Mouse (Mus musculus): ENCODE data around the gene Gtf3c5. TPM values are rescaled to one million over a fixed set of nuclear protein-coding genes. Genes with fewer than 3 reads are reported as not detected.

Gtf3c5 gene
- polyA plus RNA-seq, 1 experiment: 2.1 TPM

DNA sequence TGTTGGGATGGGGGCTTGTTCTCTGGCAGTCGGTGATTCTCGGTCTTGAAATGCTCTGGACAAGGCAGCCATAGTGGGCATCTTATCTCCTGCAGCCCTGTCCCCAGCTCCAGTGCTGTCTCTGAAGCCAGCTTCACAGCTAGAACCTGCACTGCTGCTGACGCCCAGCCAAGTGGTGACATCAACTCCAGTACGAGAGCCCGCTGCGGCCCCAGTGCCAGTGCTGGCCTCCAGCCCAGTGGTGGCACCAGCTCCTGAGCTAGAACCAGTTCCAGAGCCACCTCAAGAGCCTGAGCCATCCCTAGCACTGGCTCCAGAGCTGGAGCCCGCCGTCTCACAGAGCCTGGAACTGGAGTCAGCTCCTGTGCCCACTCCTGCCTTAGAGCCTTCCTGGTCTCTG is 39.7 kb downstream of the Gtf3c5 start:
- Histone ChIP-seq H3K36me3 (ENCODE audit: control insufficient read depth) (no peaks in the 10 kb centered on the region; the same call in 1 of the 2 replicates), H3K4me1 (ENCODE audit: control insufficient read depth) (no peaks in the 10 kb centered on the region), H3K4me3 (replicated peaks) (no peak overlapping the region), H3K27me3 (ENCODE audit: control insufficient read depth) (no peaks in the 10 kb centered on the region), H3K9me3 (ENCODE audit: control insufficient read depth, low read length) (no peaks in the 10 kb centered on the region)
- no peak for TF ChIP-seq TAL1 (IDR thresholded peaks at IDR 0.05; ENCODE audit: low read length)
- no peak for TF ChIP-seq GATA1 (IDR thresholded peaks at IDR 0.05; ENCODE audit: low read length)

DNA sequence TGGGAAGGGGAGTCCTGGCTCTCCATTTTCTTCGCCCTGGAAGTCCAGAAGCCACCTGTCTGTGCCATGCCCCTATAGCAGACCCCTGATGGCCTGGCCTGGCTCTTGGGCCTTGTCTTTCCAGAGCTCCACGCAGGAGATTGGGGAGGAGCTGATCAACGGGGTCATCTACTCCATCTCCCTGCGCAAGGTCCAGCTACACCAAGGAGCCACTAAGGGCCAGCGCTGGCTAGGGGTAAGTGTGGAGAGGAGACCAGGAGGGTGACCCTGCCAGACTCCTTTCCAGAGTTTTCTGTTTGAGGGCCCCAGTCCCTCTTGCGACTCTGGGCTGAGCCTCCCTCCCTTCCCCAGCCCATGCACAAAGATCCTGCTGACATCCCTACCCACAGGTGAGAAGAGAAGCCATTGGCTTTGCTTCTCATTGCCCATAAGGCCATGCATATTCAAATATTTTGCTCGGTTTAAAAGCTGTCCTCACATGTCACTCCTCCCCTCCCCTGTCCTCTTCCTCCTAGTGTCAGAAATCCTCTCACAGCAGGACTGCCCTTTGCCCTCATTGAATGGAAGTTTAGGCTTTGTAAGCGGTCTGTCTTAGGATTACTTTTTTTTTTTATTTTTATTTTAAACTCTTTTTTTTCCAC is 42.8 kb downstream of the Gtf3c5 start:
- Histone ChIP-seq H3K36me3 (ENCODE audit: control insufficient read depth) (no peaks in the 10 kb centered on the region), H3K9me3 (ENCODE audit: control insufficient read depth, low read length) (no peaks in the 10 kb centered on the region), H3K4me1 (ENCODE audit: control insufficient read depth) (no peaks in the 10 kb centered on the region; the same call in 1 of the 2 replicates), H3K27me3 (ENCODE audit: control insufficient read depth) (no peaks in the 10 kb centered on the region), H3K4me3 (replicated peaks) (no peak overlapping the region)
- TF ChIP-seq TAL1 (IDR thresholded peaks at IDR 0.05; ENCODE audit: low read length): no peak
- no peak for TF ChIP-seq GATA1 (IDR thresholded peaks at IDR 0.05; ENCODE audit: low read length)

- H3K9me3 ChIP-seq (ENCODE audit: control insufficient read depth, low read length): no peaks in the 10 kb centered on the region
- no peaks in the 10 kb centered on the region for H3K27me3 ChIP-seq (ENCODE audit: control insufficient read depth)
- no peaks in the 10 kb centered on the region; the same call in 1 of the 2 replicates for H3K4me1 ChIP-seq (ENCODE audit: control insufficient read depth)
- H3K36me3 ChIP-seq (ENCODE audit: control insufficient read depth): no peaks in the 10 kb centered on the region
- no peak overlapping the region for H3K4me3 ChIP-seq (replicated peaks)
- TF ChIP-seq TAL1 (IDR thresholded peaks at IDR 0.05; ENCODE audit: low read length): no peak
- no peak for TF ChIP-seq GATA1 (IDR thresholded peaks at IDR 0.05; ENCODE audit: low read length)
Observed at GRCm38 (mm10) chr2:28539949-28540348, 43.6 kb downstream of the Gtf3c5 start.

DNA sequence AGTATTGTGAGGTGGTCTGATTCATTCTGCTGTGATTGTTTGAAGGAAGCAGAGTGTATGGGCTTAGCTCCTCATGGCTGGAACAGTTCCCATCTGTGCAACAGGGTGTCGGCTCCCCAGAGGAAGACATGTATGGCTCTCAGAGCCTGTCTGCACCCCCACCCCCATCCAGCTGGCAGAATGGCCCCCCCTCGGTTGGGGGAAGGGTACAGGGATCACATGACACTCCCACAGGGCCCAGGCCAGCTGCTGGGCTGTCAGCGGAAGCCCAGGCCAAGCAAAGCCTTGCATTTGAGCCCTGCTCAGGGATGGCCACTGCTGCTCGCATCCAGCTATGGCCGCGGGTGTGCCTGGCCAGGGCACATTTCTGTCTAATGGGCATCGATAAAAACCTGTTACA is 44.3 kb downstream of the Gtf3c5 start:
- Histone ChIP-seq H3K4me1 (ENCODE audit: control insufficient read depth) (no peaks in the 10 kb centered on the region; the same call in 1 of the 2 replicates), H3K4me3 (replicated peaks) (no peak overlapping the region)

GRCm38 (mm10) chr2:28538817-28539128 is 44.8 kb downstream of the Gtf3c5 start:
- H3K4me3 ChIP-seq (replicated peaks): no peak overlapping the region
- H3K27me3 ChIP-seq (ENCODE audit: control insufficient read depth): peaks cover 6% of the 10 kb centered on the region
- no peak for TF ChIP-seq TAL1 (IDR thresholded peaks at IDR 0.05; ENCODE audit: low read length)
- TF ChIP-seq GATA1 (IDR thresholded peaks at IDR 0.05; ENCODE audit: low read length): no peak
- no peaks in the 10 kb centered on the region for H3K36me3 ChIP-seq (ENCODE audit: control insufficient read depth)
- no peaks in the 10 kb centered on the region for H3K9me3 ChIP-seq (ENCODE audit: control insufficient read depth, low read length)
- no peaks in the 10 kb centered on the region; the same call in 1 of the 2 replicates for H3K4me1 ChIP-seq (ENCODE audit: control insufficient read depth)

More for the DNA sequence above, 44.3 kb downstream of the Gtf3c5 start:
- no peaks in the 10 kb centered on the region for H3K9me3 ChIP-seq (ENCODE audit: control insufficient read depth, low read length)
- no peak for TF ChIP-seq TAL1 (IDR thresholded peaks at IDR 0.05; ENCODE audit: low read length)
- H3K36me3 ChIP-seq (ENCODE audit: control insufficient read depth): no peaks in the 10 kb centered on the region
- H3K27me3 ChIP-seq (ENCODE audit: control insufficient read depth): peaks cover 2% of the 10 kb centered on the region

DNA sequence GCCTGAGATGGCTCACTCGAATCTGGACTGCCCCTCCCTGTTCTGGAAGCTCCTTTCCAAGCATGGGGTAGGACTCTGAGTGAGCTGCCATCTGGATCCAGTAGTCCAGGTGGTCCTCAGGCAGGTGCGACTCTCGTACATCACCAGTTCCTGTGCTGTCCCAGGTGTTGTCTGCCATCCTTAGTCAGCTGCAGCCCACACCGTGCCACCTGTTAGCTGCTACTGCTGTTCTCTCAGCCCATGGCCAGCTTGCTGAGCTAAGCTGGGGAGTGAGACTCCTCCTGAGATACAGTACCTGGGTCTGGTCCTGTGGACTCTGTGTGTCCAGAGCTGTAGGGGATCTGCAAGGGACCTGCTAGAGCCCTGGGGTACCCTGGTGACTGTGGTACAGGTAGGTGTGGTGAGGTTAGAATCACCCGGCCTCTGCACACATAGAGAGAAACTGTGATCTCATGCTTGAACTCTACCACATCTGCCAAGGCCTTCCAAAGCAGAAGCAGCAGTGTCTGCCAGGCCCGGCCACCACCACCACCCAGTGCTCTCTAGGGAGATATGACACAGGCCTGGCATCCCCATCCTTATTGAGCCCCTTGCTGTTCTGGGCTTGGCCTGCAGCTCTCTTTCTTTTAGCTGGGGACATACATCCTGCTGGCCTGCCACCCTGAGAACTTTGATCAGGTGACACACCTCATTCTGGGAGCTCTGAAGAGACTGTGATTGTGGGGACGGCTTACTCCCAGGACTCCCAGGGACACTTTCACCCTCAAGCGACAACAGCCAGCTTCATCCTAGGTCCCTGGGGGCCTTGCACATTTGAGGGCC is 45.3 kb downstream of the Gtf3c5 start:
- Histone ChIP-seq H3K27me3 (ENCODE audit: control insufficient read depth) (peaks cover 12% of the 10 kb centered on the region), H3K4me3 (replicated peaks) (no peak overlapping the region), H3K36me3 (ENCODE audit: control insufficient read depth) (no peaks in the 10 kb centered on the region), H3K4me1 (ENCODE audit: control insufficient read depth) (peaks cover 5% of the 10 kb centered on the region), H3K9me3 (ENCODE audit: control insufficient read depth, low read length) (no peaks in the 10 kb centered on the region)
- TF ChIP-seq TAL1 (IDR thresholded peaks at IDR 0.05; ENCODE audit: low read length) (no peak), GATA1 (IDR thresholded peaks at IDR 0.05; ENCODE audit: low read length) (no peak)

- no peaks in the 10 kb centered on the region for H3K36me3 ChIP-seq (ENCODE audit: control insufficient read depth)
- H3K27me3 ChIP-seq (ENCODE audit: control insufficient read depth): peaks cover 14% of the 10 kb centered on the region
- peaks cover 7% of the 10 kb centered on the region for H3K4me1 ChIP-seq (ENCODE audit: control insufficient read depth)
- no peak overlapping the region for H3K4me3 ChIP-seq (replicated peaks)
- TF ChIP-seq GATA1 (IDR thresholded peaks at IDR 0.05; ENCODE audit: low read length) (no peak), TAL1 (IDR thresholded peaks at IDR 0.05; ENCODE audit: low read length) (no peak)
- no peaks in the 10 kb centered on the region for H3K9me3 ChIP-seq (ENCODE audit: control insufficient read depth, low read length)
Observed at GRCm38 (mm10) chr2:28537634-28537920, 46.0 kb downstream of the Gtf3c5 start.

GRCm38 (mm10) chr2:28536766-28537633 is 46.6 kb downstream of the Gtf3c5 start:
- H3K4me3 ChIP-seq (replicated peaks): no peak overlapping the region
- TF ChIP-seq GATA1 (IDR thresholded peaks at IDR 0.05; ENCODE audit: low read length) (no peak), TAL1 (IDR thresholded peaks at IDR 0.05; ENCODE audit: low read length) (no peak)
- peaks cover 14% of the 10 kb centered on the region for H3K27me3 ChIP-seq (ENCODE audit: control insufficient read depth)
- H3K9me3 ChIP-seq (ENCODE audit: control insufficient read depth, low read length): no peaks in the 10 kb centered on the region
- H3K36me3 ChIP-seq (ENCODE audit: control insufficient read depth): no peaks in the 10 kb centered on the region
- H3K4me1 ChIP-seq (ENCODE audit: control insufficient read depth): peaks cover 7% of the 10 kb centered on the region

DNA sequence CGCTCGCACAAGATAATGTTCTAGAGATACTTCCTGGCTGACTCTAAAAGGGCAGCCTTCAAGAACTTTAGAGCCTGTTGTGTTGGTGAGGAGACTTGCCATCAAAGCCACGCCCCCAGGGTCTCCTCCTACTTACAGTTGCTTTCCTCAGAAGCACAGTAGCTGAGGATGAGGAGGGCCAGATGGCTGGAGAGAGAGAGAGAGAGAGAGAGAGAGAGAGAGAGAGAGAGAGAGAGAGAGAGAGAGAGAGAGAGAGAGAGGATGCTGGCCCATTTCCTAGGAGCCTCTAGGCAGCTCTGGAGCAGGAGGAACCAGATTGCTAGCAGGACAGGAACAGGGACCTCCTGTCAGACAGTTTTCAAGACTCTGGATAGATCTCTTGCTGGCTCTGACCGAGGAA is 47.4 kb downstream of the Gtf3c5 start:
- Histone ChIP-seq H3K4me1 (ENCODE audit: control insufficient read depth) (peaks cover 7% of the 10 kb centered on the region), H3K27me3 (ENCODE audit: control insufficient read depth) (peaks cover 14% of the 10 kb centered on the region), H3K9me3 (ENCODE audit: control insufficient read depth, low read length) (no peaks in the 10 kb centered on the region), H3K4me3 (replicated peaks) (no peak overlapping the region), H3K36me3 (ENCODE audit: control insufficient read depth) (no peaks in the 10 kb centered on the region)
- TF ChIP-seq GATA1 (IDR thresholded peaks at IDR 0.05; ENCODE audit: low read length) (no peak), TAL1 (IDR thresholded peaks at IDR 0.05; ENCODE audit: low read length) (no peak)
